Mouse (Mus musculus): ENCODE measurements around the gene Thada.
"Not testable (repeated sequence)": the region's sequence is repeated elsewhere in the genome, so short reads cannot be mapped to it uniquely, and the experiment has no call there.

Gene Thada

GRCm38 (mm10) chr17:84255841-84256240 is 210.2 kb downstream of the Thada start:
- no peak for DNase-seq

- peak in 1 of 2 experiments; percentile 14 for DNase-seq
Observed at GRCm38 (mm10) chr17:84251426-84251825, 214.6 kb downstream of the Thada start.

- no peak for DNase-seq
Observed at GRCm38 (mm10) chr17:84244182-84244920, 221.7 kb downstream of the Thada start.

GRCm38 (mm10) chr17:84243759-84244158 is 222.2 kb downstream of the Thada start:
- DNase-seq: no peak

- no peak for DNase-seq
Observed at GRCm38 (mm10) chr17:84241308-84241957, 224.6 kb downstream of the Thada start.

GRCm38 (mm10) chr17:84239679-84240292 is 226.2 kb downstream of the Thada start:
- peak; percentile 30 to 42 for DNase-seq

GRCm38 (mm10) chr17:84238174-84238573 is 227.8 kb downstream of the Thada start:
- DNase-seq: no peak

GRCm38 (mm10) chr17:84236781-84237557 is 229.0 kb downstream of the Thada start:
- DNase-seq: no peak

GRCm38 (mm10) chr17:84235399-84235928 is 230.5 kb downstream of the Thada start:
- DNase-seq: no peak

GRCm38 (mm10) chr17:84234785-84235184 is 231.2 kb downstream of the Thada start:
- DNase-seq: not testable (repeated sequence)

- no peak for DNase-seq
Observed at GRCm38 (mm10) chr17:84233758-84234157, 232.2 kb downstream of the Thada start.

GRCm38 (mm10) chr17:84231361-84231760 is 234.6 kb downstream of the Thada start:
- no peak for DNase-seq

GRCm38 (mm10) chr17:84228223-84228622 is 237.8 kb downstream of the Thada start:
- peak in 1 of 2 experiments; percentile 35 for DNase-seq

GRCm38 (mm10) chr17:84226681-84227080 is 239.3 kb downstream of the Thada start:
- DNase-seq: no peak

- no peak for DNase-seq
Observed at GRCm38 (mm10) chr17:84226231-84226630, 239.8 kb downstream of the Thada start.

GRCm38 (mm10) chr17:84224217-84224887 is 241.7 kb downstream of the Thada start:
- DNase-seq: peak; percentile 12 to 36

- DNase-seq: not testable (repeated sequence)
Observed at GRCm38 (mm10) chr17:84218841-84219240, 247.2 kb downstream of the Thada start.

GRCm38 (mm10) chr17:84217696-84218095 is 248.3 kb downstream of the Thada start:
- DNase-seq: no peak

GRCm38 (mm10) chr17:84215264-84215960 is 250.6 kb downstream of the Thada start:
- DNase-seq: no peak

GRCm38 (mm10) chr17:84213464-84213863 is 252.5 kb downstream of the Thada start:
- no peak for DNase-seq

GRCm38 (mm10) chr17:84207611-84208010 is 258.4 kb downstream of the Thada start:
- DNase-seq: no peak

GRCm38 (mm10) chr17:84206239-84206638 is 259.8 kb downstream of the Thada start:
- no peak for DNase-seq

Data from kidney, adult 8-10 months (tissue).